Mouse (Mus musculus) R1 (cell line): Measurements from ENCODE around the gene Lyzl4.

Source experiments
- DNase-seq: peaks from one replicate; pipeline ENCODE4 v3.0.0-alpha.2; 2018; ENCODE audit warnings: low read depth, low spot score

The Lyzl4 gene

GRCm38 (mm10) chr9:121642001-121642400 is at the start of gene Lyzl4:
Gene Lyzl4, minus strand, starts transcription at chr9:121642096.
- peak; percentile 56 for DNase-seq

GRCm38 (mm10) chr9:121690734-121691133 is 48.8 kb upstream of the Lyzl4 start:
- no peak for DNase-seq

- peak; percentile 52 for DNase-seq
These were observed 48.3 kb upstream of the Lyzl4 start for GRCm38 (mm10) chr9:121690200-121690651.

DNA sequence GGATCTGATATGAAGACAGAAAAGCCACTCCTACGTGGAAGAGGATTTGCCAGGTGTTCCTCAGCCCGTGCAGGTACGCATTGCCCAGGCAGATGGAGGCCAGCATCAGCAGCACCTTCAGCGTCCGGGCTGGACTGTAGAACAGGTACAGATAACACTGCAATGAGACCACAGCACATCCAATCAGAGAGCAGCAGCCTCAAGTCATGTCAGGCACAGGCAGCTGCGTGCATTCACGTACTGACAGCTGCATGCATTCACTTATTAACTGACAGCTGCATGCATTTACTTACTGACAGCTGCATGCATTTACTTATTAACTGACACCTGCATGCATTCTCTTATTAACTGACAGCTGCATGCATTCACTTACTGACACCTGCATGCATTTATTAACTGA is 42.8 kb upstream of the Lyzl4 start:
- DNase-seq: no peak

GRCm38 (mm10) chr9:121682037-121682680 is 40.3 kb upstream of the Lyzl4 start:
- DNase-seq: no peak

DNA sequence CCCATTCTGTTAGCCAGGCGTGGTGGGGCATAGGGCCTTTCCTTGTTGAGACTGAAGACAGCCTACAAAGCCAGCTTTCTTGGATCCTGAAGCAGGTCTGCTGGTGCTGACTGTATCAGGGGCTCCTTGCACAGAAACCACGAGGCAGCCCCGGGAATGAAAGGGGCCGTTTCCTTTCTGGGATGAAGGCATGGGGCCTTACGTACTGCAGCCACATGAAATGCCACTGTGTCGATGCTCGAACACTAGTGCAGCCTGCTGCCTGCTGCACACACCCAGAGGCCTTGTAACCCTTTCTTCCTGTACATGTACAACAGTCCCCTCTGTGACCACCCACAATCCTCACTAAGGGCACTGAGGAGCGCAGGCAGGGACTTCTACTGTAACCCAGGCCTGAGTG is 39.3 kb upstream of the Lyzl4 start:
- no peak for DNase-seq

DNA sequence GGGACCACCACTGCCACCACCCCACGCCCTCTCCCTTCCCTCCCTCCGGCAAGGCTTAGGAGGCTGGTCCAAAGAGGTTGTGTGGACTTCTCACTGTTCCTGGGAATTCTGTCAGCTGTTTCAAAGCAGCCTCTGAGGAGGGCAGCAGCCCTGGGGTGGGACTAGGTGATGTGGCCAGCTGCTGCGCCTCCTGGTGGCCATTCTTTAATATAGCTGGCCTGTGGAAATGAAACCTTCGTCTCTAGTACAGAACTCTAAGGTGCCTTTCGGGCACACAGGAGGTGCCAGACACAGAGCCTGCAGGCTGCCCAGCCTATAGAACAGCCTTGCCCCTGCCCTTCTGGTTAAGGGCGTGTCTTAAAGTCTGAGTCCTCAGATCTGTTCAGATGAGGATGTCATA is 37.7 kb upstream of the Lyzl4 start:
- DNase-seq: peak; percentile 59

DNA sequence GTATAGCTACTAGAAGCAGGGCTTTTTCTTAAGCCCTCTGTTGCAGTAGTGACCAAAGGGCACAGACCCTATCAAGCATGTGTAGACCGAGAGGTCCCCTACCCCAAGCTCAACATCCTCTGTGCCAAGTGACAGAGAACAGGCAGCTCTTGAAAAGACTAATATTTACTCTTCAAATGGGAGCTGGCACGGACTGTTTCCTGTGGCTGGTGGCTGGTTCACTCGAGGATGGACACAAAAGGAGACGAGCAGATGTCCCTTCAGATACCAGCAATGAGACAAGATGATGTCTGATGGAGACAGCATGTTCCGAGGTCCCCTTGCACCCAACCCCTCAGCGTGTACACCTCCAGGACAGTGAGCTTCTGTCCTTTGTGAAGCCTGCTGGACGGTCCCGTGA is 35.6 kb upstream of the Lyzl4 start:
- DNase-seq: no peak

DNA sequence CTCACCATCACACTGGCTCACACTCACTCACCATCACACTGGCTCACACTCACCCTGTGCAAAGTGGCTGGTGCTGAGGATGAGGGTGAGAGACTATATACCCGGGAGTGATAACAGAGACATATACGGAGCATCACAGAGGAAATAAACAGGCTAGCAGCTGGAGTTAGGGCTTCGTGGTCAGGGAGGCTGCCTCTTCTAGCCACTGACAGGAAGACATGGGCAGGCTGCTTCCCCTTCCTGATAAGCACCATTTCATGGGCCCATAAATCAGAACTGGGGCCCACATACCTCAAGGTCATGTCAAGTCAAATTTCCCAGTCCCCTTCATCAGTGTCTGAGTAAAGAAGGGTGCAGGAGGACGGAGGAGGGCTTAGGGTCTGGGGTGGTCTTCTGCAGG is 35.2 kb upstream of the Lyzl4 start:
- DNase-seq: no peak

DNA sequence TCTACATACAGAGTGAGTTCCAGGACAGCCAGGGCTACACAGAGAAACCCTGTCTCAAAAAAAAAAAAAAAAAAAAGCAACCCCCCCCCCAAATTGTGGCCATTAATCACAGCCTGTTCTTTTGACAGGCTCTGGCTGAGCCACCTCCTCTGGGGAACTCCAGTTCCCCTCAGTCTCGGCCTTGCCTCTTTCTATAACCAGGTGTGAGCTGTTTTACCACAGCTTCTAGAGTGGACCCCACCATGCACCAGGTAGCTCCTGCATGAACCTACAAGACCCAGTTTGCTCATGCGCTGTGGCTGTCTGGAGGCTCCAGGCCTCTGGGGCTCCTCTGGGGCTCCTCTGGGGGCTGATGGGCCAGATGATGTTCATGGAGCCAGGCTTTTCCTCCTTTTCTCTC is 33.7 kb upstream of the Lyzl4 start:
- no peak for DNase-seq

GRCm38 (mm10) chr9:121675011-121675410 is 33.1 kb upstream of the Lyzl4 start:
- no peak for DNase-seq

DNA sequence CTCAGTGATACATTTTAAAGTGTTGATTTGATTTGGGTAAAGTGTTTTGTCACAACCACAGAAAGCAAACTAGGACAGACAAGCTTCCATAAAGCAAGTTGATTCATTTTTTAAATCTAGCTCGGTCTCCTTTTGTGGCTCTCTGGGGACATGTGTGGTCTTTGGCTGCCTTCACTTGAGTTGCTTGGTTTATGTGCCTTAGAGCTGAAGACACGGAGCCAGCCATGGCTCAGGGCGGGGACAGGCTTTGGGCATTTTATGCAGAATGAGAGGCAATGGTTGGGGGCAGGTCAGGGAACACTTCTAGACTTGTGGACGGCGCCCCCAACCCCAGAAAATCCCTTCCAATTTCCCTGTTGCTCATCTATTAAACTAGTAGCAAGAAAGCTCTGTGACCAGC is 31.8 kb upstream of the Lyzl4 start:
- no peak for DNase-seq

GRCm38 (mm10) chr9:121672311-121672710 is 30.4 kb upstream of the Lyzl4 start:
- DNase-seq: no peak

DNA sequence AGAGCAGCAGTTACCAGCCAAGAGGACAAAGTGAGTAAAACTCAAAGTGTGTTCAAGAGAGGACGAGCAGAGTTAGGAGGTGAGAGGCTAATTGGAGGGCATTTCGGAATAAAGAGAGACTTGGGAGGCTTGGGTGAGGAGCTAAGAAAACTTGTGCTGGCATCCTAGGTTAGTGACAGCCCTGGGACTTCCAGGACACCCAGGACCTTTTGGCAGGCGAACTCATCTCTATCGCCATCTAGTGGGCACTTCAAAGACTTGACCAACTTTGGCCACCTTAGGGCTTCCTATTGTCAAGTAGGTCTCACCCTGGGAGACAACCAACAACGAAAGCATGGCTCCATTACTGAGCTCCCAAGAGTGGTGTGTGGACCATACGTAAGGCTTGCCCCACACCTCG is 29.4 kb upstream of the Lyzl4 start:
- peak; percentile 69 for DNase-seq

- DNase-seq: peak; percentile 66
These were observed 27.5 kb upstream of the Lyzl4 start for GRCm38 (mm10) chr9:121669348-121669791.

DNA sequence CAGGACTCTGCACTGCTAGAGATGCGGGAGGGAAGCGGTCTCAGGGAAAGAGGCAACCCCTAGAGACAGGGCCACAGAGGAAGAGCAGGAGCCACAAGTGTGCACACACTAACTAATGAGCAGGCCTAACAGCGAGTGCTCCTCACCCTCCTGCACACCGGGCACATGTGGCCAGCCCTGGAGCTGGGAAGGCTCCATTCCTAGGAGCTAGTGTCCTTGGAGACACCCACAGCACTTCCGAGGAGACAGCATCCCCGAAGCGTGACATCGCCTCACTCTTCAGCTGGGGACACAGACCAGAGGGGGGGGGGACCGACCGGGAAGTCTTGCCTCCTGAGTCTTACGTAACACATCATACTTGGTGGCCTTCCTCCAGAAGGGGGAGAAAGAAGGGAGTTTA is 25.9 kb upstream of the Lyzl4 start:
- DNase-seq: no peak

DNA sequence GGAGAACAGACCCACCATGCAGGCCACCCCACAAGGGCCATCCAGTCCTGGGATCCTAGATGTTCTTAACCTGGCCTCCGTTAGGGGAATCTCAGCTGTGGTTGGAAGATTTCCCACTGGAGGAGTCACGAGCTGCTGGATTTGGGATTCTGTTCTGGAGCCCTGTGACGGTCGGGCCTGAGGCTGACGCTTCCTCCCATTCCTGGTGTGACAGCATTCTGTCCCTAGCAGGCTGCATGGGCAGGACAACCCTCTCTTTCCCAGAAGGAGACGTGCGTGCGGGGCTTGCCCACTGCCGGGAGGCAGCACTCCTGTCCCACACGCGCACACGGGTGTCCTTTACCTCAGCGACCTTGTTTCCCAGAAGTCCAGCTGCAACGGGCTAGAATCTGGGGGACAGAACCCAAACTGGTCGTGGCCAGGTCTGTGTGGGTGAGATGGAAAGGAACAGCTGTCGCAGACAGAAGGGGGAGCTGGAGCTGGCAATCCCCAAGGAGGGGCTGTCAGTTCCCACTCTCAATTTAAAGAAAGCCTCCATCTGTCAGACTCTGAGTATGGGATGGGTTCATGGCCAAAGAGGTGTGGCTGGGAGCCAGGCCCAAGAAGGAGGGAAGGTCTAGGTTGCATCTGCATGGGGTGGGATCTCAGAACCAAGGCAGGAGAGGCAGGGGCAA is 25.2 kb upstream of the Lyzl4 start:
- no peak for DNase-seq

DNA sequence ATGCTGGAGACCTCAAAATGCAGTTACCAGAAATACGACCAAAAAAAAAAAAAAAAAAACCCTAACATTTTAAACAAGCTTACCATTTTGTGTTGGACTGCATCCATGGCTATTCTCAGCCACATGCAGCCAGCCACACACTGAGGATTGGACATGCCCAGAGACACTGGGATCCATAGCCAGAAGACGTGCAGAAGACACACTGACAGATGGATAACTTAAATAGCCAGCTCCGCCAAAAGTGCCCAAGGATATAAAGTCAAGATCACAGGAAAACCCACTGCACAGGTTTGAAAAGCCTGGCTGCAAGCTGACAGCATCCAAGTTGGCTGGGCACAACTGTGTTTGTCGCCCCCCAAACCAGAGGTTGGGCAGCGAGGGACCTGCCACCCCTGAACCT is 22.2 kb upstream of the Lyzl4 start:
- DNase-seq: no peak

DNA sequence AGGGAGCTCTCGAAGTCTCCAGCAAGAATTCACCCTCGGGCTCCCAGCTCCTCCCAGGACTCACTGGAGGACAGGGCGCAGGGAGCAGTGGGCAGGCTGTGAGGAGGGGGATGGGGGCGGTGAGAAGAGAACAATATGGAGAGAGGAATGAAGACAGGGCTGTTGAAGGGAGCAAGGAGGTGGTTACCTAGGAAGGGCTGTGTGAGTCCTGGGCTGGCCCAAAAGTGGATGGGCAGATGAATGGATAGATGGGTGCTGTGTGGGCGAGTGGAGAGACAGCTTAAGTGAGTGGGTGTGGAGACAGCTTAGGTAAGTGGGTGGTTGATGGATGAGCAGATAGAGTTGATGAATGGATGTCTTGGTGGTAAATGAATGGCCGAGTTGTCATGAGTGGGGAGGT is 21.6 kb upstream of the Lyzl4 start:
- no peak for DNase-seq

GRCm38 (mm10) chr9:121659791-121660190 is 17.9 kb upstream of the Lyzl4 start:
- no peak for DNase-seq

- DNase-seq: no peak
These were observed 16.4 kb upstream of the Lyzl4 start for GRCm38 (mm10) chr9:121658248-121658647.

GRCm38 (mm10) chr9:121657143-121657542 is 15.2 kb upstream of the Lyzl4 start:
- DNase-seq: no peak

- DNase-seq: no peak
These were observed 14.4 kb upstream of the Lyzl4 start for GRCm38 (mm10) chr9:121656322-121656721.
